Mouse (Mus musculus): Measurements from ENCODE around the gene Ccdc92b. TPM values are rescaled to one million over a fixed set of nuclear protein-coding genes. Genes with fewer than 3 reads are reported as not detected.

Gene Ccdc92b
- polyA plus RNA-seq, 1 experiment from 2014 or later = 0.38 TPM

DNA sequence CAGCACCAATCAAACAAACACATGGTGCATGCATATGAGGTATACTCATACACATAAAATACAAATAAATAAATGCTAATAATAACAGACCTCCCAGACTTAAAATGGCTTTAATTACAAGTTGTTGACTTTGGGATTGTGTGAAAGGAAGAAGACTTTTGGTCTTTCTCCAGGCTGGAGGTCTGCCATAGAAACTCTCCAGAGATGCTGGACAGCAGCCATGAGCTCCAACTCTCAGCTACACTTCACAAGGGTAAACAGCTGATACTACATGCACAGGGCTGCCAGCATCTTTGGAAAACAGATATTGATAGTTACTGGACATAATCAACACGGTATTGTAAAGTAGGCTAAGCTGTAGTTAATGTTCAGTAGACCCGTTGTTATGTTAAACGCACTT is 27.2 kb upstream of the Ccdc92b start:
- ATAC-seq (ENCODE audit: insufficient read depth) = no peak
- no peak overlapping the region for H3K4me2 ChIP-seq
- peaks cover 36% of the 10 kb centered on the region for H3K27me3 ChIP-seq (ENCODE audit: insufficient read depth, low read length)
- 70% methylated on average over 3 of the region's 3 CpGs for WGBS
- H3K4me3 ChIP-seq (ENCODE audit: low read depth, low read length) = no peak overlapping the region
- TF ChIP-seq CTCF (IDR thresholded peaks at IDR 0.05; ENCODE audit: low read depth) = no peak
- H3K9me3 ChIP-seq (ENCODE audit: low read depth, low read length) = no peaks in the 10 kb centered on the region
- no peaks in the 10 kb centered on the region for H3K4me1 ChIP-seq (ENCODE audit: insufficient read depth)
- H3K36me3 ChIP-seq (ENCODE audit: insufficient read depth) = no peaks in the 10 kb centered on the region
- no peak overlapping the region for H3K9ac ChIP-seq
- H3K27ac ChIP-seq (ENCODE audit: low read depth) = no peak overlapping the region
- DNase-seq = peak; percentile 79

- H3K4me2 ChIP-seq = no peak overlapping the region
- H3K4me3 ChIP-seq (ENCODE audit: low read depth, low read length) = no peak overlapping the region
- no peak for DNase-seq
- WGBS = 54% methylated on average over 4 of the region's 4 CpGs
- no peak for TF ChIP-seq CTCF (IDR thresholded peaks at IDR 0.05; ENCODE audit: low read depth)
- H3K9me3 ChIP-seq (ENCODE audit: low read depth, low read length) = peaks cover 6% of the 10 kb centered on the region; the same call in 1 of the 2 replicates
- H3K9ac ChIP-seq = no peak overlapping the region
- no peak overlapping the region for H3K27ac ChIP-seq (ENCODE audit: low read depth)
- no peaks in the 10 kb centered on the region for H3K36me3 ChIP-seq (ENCODE audit: insufficient read depth)
- H3K27me3 ChIP-seq (ENCODE audit: insufficient read depth, low read length) = no peaks in the 10 kb centered on the region; the same call in 1 of the 2 replicates
- no peak for ATAC-seq (ENCODE audit: insufficient read depth)
- H3K4me1 ChIP-seq (ENCODE audit: insufficient read depth) = no peaks in the 10 kb centered on the region
Observed at GRCm38 (mm10) chr11:74597283-74597989, 22.0 kb upstream of the Ccdc92b start.

DNA sequence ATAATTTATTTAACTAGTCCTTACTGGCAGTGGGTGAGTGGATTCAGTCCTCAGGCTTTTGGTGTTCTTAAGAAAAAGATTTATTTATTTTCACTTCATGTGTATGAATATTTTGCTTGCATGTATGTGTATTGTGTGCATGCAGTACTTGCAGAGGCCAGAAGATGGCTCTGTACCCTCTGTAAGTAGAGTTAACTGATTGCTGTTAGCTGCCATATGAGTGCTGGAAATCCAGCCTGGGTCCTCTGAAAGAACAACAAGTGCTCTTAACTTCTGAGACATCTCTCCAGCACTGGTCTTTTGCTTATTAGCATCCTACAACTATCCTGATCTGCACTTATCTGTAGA is 21.4 kb upstream of the Ccdc92b start:
- DNase-seq (no peak), ATAC-seq (ENCODE audit: insufficient read depth) (no peak)
- no peak overlapping the region for H3K9ac ChIP-seq
- no peaks in the 10 kb centered on the region; the same call in 1 of the 2 replicates for H3K27me3 ChIP-seq (ENCODE audit: insufficient read depth, low read length)
- peaks cover 6% of the 10 kb centered on the region; the same call in 1 of the 2 replicates for H3K9me3 ChIP-seq (ENCODE audit: low read depth, low read length)
- H3K4me2 ChIP-seq = no peak overlapping the region
- no peak for TF ChIP-seq CTCF (IDR thresholded peaks at IDR 0.05; ENCODE audit: low read depth)
- no peaks in the 10 kb centered on the region for H3K4me1 ChIP-seq (ENCODE audit: insufficient read depth)
- no peaks in the 10 kb centered on the region for H3K36me3 ChIP-seq (ENCODE audit: insufficient read depth)
- no peak overlapping the region for H3K4me3 ChIP-seq (ENCODE audit: low read depth, low read length)
- no peak overlapping the region for H3K27ac ChIP-seq (ENCODE audit: low read depth)

- no peaks in the 10 kb centered on the region for H3K27me3 ChIP-seq (ENCODE audit: insufficient read depth, low read length)
- H3K4me2 ChIP-seq = no peak overlapping the region
- 84% methylated on average over 1 of the region's 1 CpGs for WGBS
- no peak for DNase-seq
- peaks cover 6% of the 10 kb centered on the region; the same call in 1 of the 2 replicates for H3K9me3 ChIP-seq (ENCODE audit: low read depth, low read length)
- H3K36me3 ChIP-seq (ENCODE audit: insufficient read depth) = no peaks in the 10 kb centered on the region
- no peak overlapping the region for H3K4me3 ChIP-seq (ENCODE audit: low read depth, low read length)
- H3K27ac ChIP-seq (ENCODE audit: low read depth) = no peak overlapping the region
- TF ChIP-seq CTCF (IDR thresholded peaks at IDR 0.05; ENCODE audit: low read depth) = no peak
- H3K9ac ChIP-seq = no peak overlapping the region
- no peaks in the 10 kb centered on the region for H3K4me1 ChIP-seq (ENCODE audit: insufficient read depth)
- ATAC-seq (ENCODE audit: insufficient read depth) = no peak
Observed at GRCm38 (mm10) chr11:74602286-74602685, 17.1 kb upstream of the Ccdc92b start.

DNA sequence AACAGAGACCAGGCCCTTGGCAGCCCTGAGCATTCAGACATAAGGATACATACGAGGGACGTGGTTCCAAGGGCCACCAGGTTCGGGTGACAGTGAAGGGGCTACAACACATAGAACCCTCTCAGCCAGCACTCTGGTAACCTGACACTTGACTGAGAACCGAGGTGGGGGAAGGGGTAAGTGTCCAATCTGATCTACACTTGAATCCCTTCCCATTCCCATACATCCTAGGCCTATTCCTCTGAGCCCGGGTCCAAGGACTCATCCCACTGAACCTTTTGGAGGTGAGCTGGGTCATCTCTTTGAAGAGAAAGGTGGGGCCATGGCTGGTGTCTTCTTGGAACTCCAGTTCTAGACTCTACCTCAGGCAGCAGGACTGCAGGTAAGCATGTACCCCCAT is 9.3 kb upstream of the Ccdc92b start:
- TF ChIP-seq CTCF (IDR thresholded peaks at IDR 0.05; ENCODE audit: low read depth) = no peak
- Histone ChIP-seq H3K4me1 (ENCODE audit: insufficient read depth) (no peaks in the 10 kb centered on the region), H3K4me2 (no peak overlapping the region), H3K9ac (no peak overlapping the region), H3K4me3 (ENCODE audit: low read depth, low read length) (no peak overlapping the region; the same call in 1 of the 2 replicates), H3K9me3 (ENCODE audit: low read depth, low read length) (no peaks in the 10 kb centered on the region), H3K27me3 (ENCODE audit: insufficient read depth, low read length) (peaks cover 32% of the 10 kb centered on the region), H3K27ac (ENCODE audit: low read depth) (no peak overlapping the region), H3K36me3 (ENCODE audit: insufficient read depth) (no peaks in the 10 kb centered on the region)
- WGBS = 12% methylated on average over 5 of the region's 5 CpGs
- DNase-seq = no peak
- no peak for ATAC-seq (ENCODE audit: insufficient read depth)

DNA sequence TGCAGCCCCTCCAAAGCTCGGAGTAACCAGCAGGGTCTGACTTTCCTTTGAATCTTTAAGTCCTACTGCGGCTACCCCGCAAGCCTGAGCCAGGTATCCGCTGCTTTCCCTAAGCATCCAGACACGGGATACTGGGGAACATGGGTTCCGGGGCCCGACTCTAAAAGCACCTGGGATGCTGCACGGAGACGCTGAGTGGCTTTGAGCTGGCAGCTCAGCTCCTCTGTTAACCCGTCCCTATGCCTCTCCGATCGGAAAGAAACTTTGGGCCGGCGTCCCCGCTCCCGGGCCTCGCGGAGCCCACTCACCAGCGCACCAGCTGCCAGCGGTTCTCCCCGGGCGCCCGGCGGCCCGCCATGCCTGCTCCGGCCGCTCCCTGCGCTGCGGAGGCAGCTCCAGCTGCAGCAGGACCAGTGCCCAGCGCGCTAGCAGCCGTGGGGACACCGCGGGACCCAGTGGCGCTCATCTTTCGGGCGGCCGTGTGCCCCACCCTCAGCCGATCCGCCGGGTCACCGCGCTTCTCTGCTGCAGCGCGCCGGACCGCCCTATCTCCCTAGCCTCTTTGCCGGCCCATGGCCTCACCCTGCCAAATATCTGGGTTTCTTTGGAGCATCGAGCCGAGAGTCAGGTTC is 8.7 kb upstream of the Ccdc92b start, which contains the start of gene Rap1gap2:
Rap1gap2 (minus strand) TSS at position 371 of the 632 bp plus-strand sequence.
- Histone ChIP-seq H3K27me3 (ENCODE audit: insufficient read depth, low read length) (peaks cover 32% of the 10 kb centered on the region), H3K9me3 (ENCODE audit: low read depth, low read length) (no peaks in the 10 kb centered on the region), H3K4me2 (peak within 1 kb of the TSS; percentile 62), H3K36me3 (ENCODE audit: insufficient read depth) (no peaks in the 10 kb centered on the region), H3K4me1 (ENCODE audit: insufficient read depth) (no peaks in the 10 kb centered on the region), H3K9ac (peak within 1 kb of the TSS; percentile 16; the same call in 1 of the 2 replicates), H3K27ac (ENCODE audit: low read depth) (no peak within 1 kb of the TSS), H3K4me3 (ENCODE audit: low read depth, low read length) (peak within 1 kb of the TSS; percentile 33)
- no peak for TF ChIP-seq CTCF (IDR thresholded peaks at IDR 0.05; ENCODE audit: low read depth)
- peak; percentile 38 for DNase-seq
- ATAC-seq (ENCODE audit: insufficient read depth) = no peak
- 2% methylated on average over 49 of the region's 50 CpGs for WGBS

- H3K27me3 ChIP-seq (ENCODE audit: insufficient read depth, low read length) = peaks cover 32% of the 10 kb centered on the region
- no peaks in the 10 kb centered on the region for H3K9me3 ChIP-seq (ENCODE audit: low read depth, low read length)
- H3K27ac ChIP-seq (ENCODE audit: low read depth) = no peak overlapping the region
- H3K4me1 ChIP-seq (ENCODE audit: insufficient read depth) = no peaks in the 10 kb centered on the region
- DNase-seq (no peak), ATAC-seq (ENCODE audit: insufficient read depth) (no peak)
- H3K9ac ChIP-seq = no peak overlapping the region
- H3K4me3 ChIP-seq (ENCODE audit: low read depth, low read length) = no peak overlapping the region; the same call in 1 of the 2 replicates
- TF ChIP-seq CTCF (IDR thresholded peaks at IDR 0.05; ENCODE audit: low read depth) = no peak
- H3K36me3 ChIP-seq (ENCODE audit: insufficient read depth) = no peaks in the 10 kb centered on the region
- H3K4me2 ChIP-seq = peak overlapping the region; percentile 62; the same call in 1 of the 2 replicates
- 12% methylated on average over 7 of the region's 7 CpGs for WGBS
Observed at GRCm38 (mm10) chr11:74611437-74611836, 8.0 kb upstream of the Ccdc92b start.

All from lung, embryonic 14.5 days (tissue).